Mouse (Mus musculus): Measurements from ENCODE around the gene Rasgrp1.

DNA sequence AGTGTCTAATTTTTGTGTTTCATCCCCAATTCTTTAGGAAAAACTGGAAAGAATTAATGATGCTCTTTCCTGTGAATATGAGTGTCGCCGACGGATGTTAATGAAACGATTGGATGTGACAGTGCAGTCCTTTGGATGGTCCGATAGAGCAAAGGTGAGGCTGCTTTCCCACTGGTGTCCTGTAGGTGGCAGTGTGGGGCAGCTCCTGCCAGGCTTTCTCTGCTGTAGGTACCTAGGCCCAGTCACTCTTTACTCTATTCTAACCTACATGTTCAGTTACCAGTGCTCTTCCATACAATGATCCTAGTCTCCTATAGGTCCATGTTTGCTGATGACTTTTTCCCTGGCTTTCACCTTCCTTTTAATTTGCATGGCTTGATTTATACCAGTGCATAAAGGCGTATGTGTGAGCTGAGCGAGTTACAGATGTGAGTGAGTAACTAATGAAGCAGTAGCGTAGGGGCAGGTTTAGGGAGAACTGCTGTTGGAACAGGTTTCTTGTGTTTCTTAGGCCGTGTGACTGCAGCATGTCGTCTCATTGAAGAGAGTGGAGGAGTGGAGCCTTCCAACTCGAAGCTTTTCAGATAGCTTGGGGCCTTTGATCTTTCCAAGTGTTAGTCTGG lies 78.9 kb downstream of the Rasgrp1 start:
- TF ChIP-seq CTCF (IDR thresholded peaks at IDR 0.05; ENCODE audit: low read depth), result peak; percentile 94
- TF ChIP-seq EP300 (IDR thresholded peaks at IDR 0.05; ENCODE audit: low read depth), result no peak
